Mouse (Mus musculus) midbrain, embryonic 14.5 days (tissue): Measurements from ENCODE around the gene Stub1. TPM values are rescaled to one million over a fixed set of nuclear protein-coding genes. Genes with fewer than 3 reads are reported as not detected.
"Not testable (repeated sequence)": the region's sequence is repeated elsewhere in the genome, so short reads cannot be mapped to it uniquely, and the experiment has no call there.

Source experiments
- ATAC-seq: fragments of 200-750 bp; cut with Nextera tagmentation; 2 replicates; pipeline ENCODE4 v1.8.0; 2017; ENCODE audit warnings: moderate number of reproducible peaks, moderate library complexity; ENCODE audit not compliant: low FRiP score, low TSS enrichment
- DNase-seq: peaks from one replicate; pipeline ENCODE4 v3.0.0-alpha.2; 2015
- H3K27ac ChIP-seq: fragments of 300-500 bp; sonication (generic); replicated peaks from 2 replicates; pipeline ENCODE4 v1.5.1; 2014; ENCODE audit warnings: mild to moderate bottlenecking, low read depth, low read length, moderate library complexity
- H3K27me3 ChIP-seq: fragments of 300-500 bp; sonication (generic); 2 replicates; pipeline ENCODE4 v1.6.1; 2014; ENCODE audit warnings: low read length, control low read depth, mixed read lengths; ENCODE audit not compliant: control insufficient read depth, insufficient read depth
- H3K36me3 ChIP-seq: fragments of 300-500 bp; sonication (generic); 2 replicates; pipeline ENCODE4 v1.6.1; 2014; ENCODE audit warnings: low read length, control low read depth; ENCODE audit not compliant: control insufficient read depth, insufficient read depth
- H3K4me1 ChIP-seq: fragments of 300-500 bp; sonication (generic); 2 replicates; pipeline ENCODE4 v1.6.1; 2014; ENCODE audit warnings: mild to moderate bottlenecking, antibody characterized with exemption, low read length, control low read depth; ENCODE audit not compliant: control insufficient read depth, insufficient read depth
- H3K4me2 ChIP-seq: fragments of 300-500 bp; sonication (generic); 2 replicates; pipeline ENCODE4 v1.6.1; 2014; ENCODE audit warnings: mild to moderate bottlenecking, low read length, moderate library complexity
- H3K4me3 ChIP-seq: fragments of 300-500 bp; sonication (generic); replicated peaks from 2 replicates; pipeline ENCODE4 v1.5.1; 2014; ENCODE audit warnings: low read depth, low read length
- H3K9ac ChIP-seq: fragments of 300-500 bp; sonication (generic); replicated peaks from 2 replicates; pipeline ENCODE4 v1.6.1; 2014; ENCODE audit warnings: mild to moderate bottlenecking, low read length, moderate library complexity
- H3K9me3 ChIP-seq: fragments of 300-500 bp; sonication (generic); 2 replicates; pipeline ENCODE4 v1.6.1; 2016; ENCODE audit warnings: low read length, control low read depth, mixed read lengths; ENCODE audit not compliant: control insufficient read depth
- WGBS: fragments of 180-500 bp; shearing (Covaris S2); extraction: QIAGEN DNeasy Blood & Tissue Kit; methylation state at CpG from one replicate; pipeline ENCODE4 v1.1.7; 2014; 5-methylcytosine and 5-hydroxymethylcytosine counted together
- polyA plus RNA-seq: library from polyadenylated mRNA; unstranded; fragments of >200 nt; fragmentation: Nextera tagmentation; extraction: Ambion mirVana; gene quantifications from 2 replicates; pipeline ENCODE4 v1.2.1, GENCODE M21; 2014

Stub1 gene
- polyA plus RNA-seq, 1 experiment from 2014 or later: 310 TPM

- DNase-seq (no peak), ATAC-seq (no peak)
- no peaks in the 10 kb centered on the region for H3K9me3 ChIP-seq
- peaks cover under 1% of the 10 kb centered on the region for H3K36me3 ChIP-seq
- no peak overlapping the region for H3K4me2 ChIP-seq
- WGBS: 83% methylated on average over 3 of the region's 3 CpGs
- no peaks in the 10 kb centered on the region for H3K27me3 ChIP-seq
- H3K9ac ChIP-seq: no peak overlapping the region
- peaks cover 26% of the 10 kb centered on the region for H3K4me1 ChIP-seq
- H3K4me3 ChIP-seq: no peak overlapping the region
- no peak overlapping the region for H3K27ac ChIP-seq
These were observed 39.5 kb upstream of the Stub1 start for GRCm38 (mm10) chr17:25872676-25873075.

DNA sequence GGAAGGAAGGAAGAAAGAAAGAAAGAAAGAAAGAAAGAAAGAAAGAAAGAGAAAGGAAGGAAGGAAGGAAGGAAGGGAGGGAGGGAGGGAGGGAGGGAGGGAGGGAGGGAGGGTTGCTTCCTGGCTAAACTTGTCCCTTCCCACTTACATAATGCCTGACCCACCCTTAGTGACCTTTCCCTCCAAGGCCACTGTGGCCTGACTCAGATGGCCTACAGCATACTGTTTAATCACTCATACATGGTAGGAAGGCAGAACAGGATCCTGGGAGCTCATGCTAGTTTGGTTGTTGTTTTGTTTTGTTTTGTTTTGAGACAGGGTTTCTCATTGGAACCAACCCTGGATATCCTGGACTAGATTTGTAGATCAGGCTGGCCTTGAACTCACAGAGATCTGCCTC, 38.4 kb upstream of the Stub1 start:
- H3K9ac ChIP-seq, ATAC-seq, H3K27me3 ChIP-seq, H3K4me3 ChIP-seq, H3K4me2 ChIP-seq, H3K27ac ChIP-seq, H3K9me3 ChIP-seq, H3K36me3 ChIP-seq, DNase-seq: not testable (repeated sequence)
- peaks cover 21% of the 10 kb centered on the region for H3K4me1 ChIP-seq

DNA sequence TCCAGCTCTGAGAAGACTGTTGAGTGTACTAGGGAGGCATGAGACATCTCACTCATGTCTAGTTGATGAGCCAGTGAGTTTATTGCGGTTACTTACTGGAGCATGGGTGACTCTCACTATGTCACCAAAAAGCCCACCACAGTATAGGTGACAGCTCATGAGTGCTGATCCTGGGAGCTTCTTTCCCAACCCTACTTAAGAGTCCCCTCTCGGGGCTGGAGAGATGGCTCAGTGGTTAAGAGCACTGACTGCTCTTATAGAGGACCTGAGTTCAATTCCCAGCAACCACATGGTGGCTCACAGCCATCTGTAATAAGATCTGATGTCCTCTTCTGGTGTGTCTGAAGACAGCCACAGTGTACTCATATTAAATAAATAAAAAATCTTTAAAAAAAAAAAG, 36.8 kb upstream of the Stub1 start:
- Histone ChIP-seq H3K27me3 (no peaks in the 10 kb centered on the region), H3K36me3 (no peaks in the 10 kb centered on the region), H3K9me3 (no peaks in the 10 kb centered on the region), H3K4me2 (no peak overlapping the region), H3K27ac (no peak overlapping the region), H3K4me3 (no peak overlapping the region), H3K4me1 (peaks cover 13% of the 10 kb centered on the region), H3K9ac (no peak overlapping the region)
- no peak for ATAC-seq
- 85% methylated on average over 2 of the region's 2 CpGs for WGBS
- DNase-seq: no peak

DNA sequence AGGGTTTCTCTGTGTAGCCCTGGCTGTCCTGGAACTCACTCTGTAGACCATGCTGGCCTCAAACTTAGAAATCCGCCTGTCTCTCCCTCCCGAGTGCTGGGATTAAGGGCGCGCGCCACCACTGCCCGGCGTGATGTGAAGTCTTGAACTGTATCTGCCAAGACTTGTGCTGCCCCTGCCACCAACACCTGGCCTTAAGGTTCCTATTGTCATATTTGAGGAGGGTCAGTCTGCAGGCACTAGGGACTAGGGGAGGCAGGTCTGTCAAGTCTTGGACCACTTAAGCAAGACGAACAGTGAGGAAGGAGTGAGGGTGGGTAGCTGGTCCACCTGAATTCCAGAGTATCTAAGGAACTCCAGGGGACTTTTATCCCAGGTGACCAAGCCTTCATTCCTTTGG, 36.3 kb upstream of the Stub1 start:
- ATAC-seq: no peak

DNA sequence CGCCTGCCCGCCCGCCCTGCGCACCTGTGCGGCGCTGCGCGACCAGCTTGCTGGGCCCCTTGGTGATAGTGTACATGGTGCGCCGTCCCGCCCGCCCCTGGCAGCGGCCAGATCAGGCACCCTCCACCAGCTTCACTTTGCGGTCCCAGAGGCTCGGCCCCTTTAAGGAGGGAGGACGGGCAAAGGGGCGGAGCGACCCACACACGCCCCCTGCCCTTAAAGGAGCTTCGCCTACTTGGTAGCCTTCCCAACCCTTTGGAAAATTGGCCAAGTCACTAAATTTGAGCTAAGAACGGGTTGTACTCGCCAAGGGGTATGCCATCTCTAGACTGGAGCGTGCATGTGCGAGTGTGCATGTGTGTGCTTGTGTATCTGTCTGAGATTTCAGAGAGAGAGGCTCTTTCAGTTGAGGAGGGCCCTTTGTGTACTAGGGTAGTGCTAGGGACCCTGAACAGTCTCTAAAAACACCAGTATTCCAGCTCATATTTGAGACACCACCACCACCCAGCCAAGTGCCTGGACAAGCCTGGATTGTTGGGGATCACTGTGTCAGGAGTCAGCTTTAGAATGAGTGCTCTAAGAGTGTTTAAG, 35.5 kb upstream of the Stub1 start, which contains the start of gene Mcrip2:
Mcrip2 (minus strand) TSS at position 164 of the 591 bp plus-strand sequence.
- 0% methylated on average over 24 of the region's 24 CpGs for WGBS
- H3K4me2 ChIP-seq: peak within 1 kb of the TSS; percentile 98
- H3K4me3 ChIP-seq: peak within 1 kb of the TSS; percentile 79
- peak within 1 kb of the TSS; percentile 52 for H3K27ac ChIP-seq
- H3K36me3 ChIP-seq: no peaks in the 10 kb centered on the region
- H3K4me1 ChIP-seq: peaks cover 5% of the 10 kb centered on the region; the same call in 1 of the 2 replicates
- no peaks in the 10 kb centered on the region for H3K9me3 ChIP-seq
- DNase-seq: peak; percentile 90
- H3K9ac ChIP-seq: peak within 1 kb of the TSS; percentile 70
- H3K27me3 ChIP-seq: no peaks in the 10 kb centered on the region
- ATAC-seq: peak; percentile 85

More for the DNA sequence above, 36.3 kb upstream of the Stub1 start:
- Histone ChIP-seq H3K27ac (no peak overlapping the region), H3K36me3 (no peaks in the 10 kb centered on the region), H3K4me2 (no peak overlapping the region), H3K9me3 (no peaks in the 10 kb centered on the region), H3K4me3 (no peak overlapping the region), H3K4me1 (peaks cover 12% of the 10 kb centered on the region), H3K9ac (no peak overlapping the region), H3K27me3 (no peaks in the 10 kb centered on the region)
- WGBS: 90% methylated on average over 8 of the region's 8 CpGs
- no peak for DNase-seq

DNA sequence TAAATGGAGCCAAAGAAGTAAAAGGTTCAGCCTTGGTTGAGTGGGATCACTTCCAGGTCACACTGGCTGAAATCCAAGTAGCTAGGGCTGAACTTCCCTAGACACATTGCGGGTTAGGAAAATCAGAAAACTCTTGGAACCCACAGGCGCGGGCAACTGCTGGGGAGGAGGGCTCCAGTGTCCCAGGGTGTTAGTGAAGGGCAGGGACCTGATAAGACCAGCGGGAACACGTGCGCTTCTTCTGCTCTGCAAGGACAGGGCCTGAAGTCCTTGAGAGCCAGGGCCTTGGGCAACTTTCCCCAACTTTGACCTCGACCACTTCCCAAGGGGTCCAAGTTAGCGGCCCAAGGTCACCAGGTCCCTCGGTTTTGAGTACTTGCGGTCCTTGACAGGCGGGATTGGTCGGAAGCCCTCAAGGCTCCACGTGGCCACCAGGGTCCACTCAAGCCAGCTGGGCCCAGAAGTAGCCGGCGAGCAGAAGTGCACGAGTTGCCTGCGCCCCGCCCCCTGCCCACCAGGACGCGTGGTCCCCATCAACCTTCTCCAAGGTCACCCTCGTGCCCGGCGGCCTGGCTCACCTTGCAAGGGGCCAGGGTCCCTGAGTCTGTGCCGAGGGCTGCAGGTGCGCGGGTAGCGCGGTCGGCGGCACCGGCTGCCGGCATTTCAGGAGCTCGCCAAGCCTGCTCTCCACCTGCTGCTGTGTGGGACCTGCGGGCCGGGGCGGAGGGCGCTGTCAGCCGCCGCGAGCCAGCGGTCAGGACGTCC, 34.8 kb upstream of the Stub1 start:
- Histone ChIP-seq H3K27me3 (no peaks in the 10 kb centered on the region), H3K4me3 (peak overlapping the region; percentile 79), H3K9me3 (no peaks in the 10 kb centered on the region), H3K4me1 (peaks cover 5% of the 10 kb centered on the region; the same call in 1 of the 2 replicates), H3K4me2 (peak overlapping the region; percentile 98), H3K36me3 (no peaks in the 10 kb centered on the region), H3K9ac (peak overlapping the region; percentile 70), H3K27ac (peak overlapping the region; percentile 52)
- peak; percentile 58 for ATAC-seq
- DNase-seq: peak; percentile 26
- 1% methylated on average over 42 of the region's 42 CpGs for WGBS

GRCm38 (mm10) chr17:25867509-25867835, 34.3 kb upstream of the Stub1 start:
- no peak overlapping the region for H3K27ac ChIP-seq
- H3K27me3 ChIP-seq: no peaks in the 10 kb centered on the region
- ATAC-seq: no peak
- H3K9me3 ChIP-seq: no peaks in the 10 kb centered on the region
- no peaks in the 10 kb centered on the region for H3K36me3 ChIP-seq
- peak overlapping the region; percentile 79 for H3K4me3 ChIP-seq
- H3K9ac ChIP-seq: no peak overlapping the region
- H3K4me2 ChIP-seq: peak overlapping the region; percentile 98
- DNase-seq: no peak
- H3K4me1 ChIP-seq: peaks cover 5% of the 10 kb centered on the region; the same call in 1 of the 2 replicates
- 17% methylated on average over 7 of the region's 7 CpGs for WGBS

- 92% methylated on average over 3 of the region's 3 CpGs for WGBS
- H3K4me2 ChIP-seq: no peak overlapping the region
- no peak overlapping the region for H3K27ac ChIP-seq
These were observed 33.0 kb upstream of the Stub1 start for GRCm38 (mm10) chr17:25866172-25866571.

DNA sequence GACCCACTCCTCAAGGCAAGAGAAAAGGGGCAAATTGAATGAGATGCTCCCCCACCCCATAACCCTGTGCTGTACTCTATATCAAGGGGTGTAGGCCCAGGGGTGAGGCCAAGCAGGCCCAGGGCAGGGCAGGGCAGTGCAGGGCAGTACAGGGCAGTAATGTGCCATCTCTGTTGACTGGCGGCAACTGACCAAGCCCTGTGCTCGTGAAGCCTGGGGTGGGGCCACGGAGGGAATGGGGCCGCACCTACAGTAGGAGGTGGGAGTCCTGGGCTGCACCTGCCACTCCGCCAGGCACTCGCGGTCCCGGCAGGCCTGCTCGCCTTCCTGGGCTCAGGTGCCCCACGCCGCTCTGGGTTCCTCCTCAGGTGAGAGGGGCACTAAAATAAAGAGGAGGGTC, 32.1 kb upstream of the Stub1 start:
- WGBS: 94% methylated on average over 11 of the region's 11 CpGs

More at GRCm38 (mm10) chr17:25866172-25866571, 33.0 kb upstream of the Stub1 start:
- Histone ChIP-seq H3K36me3 (no peaks in the 10 kb centered on the region), H3K4me1 (peaks cover 10% of the 10 kb centered on the region), H3K9me3 (no peaks in the 10 kb centered on the region), H3K4me3 (no peak overlapping the region), H3K27me3 (no peaks in the 10 kb centered on the region), H3K9ac (no peak overlapping the region)
- ATAC-seq (no peak), DNase-seq (no peak)

More for the DNA sequence above, 32.1 kb upstream of the Stub1 start:
- Histone ChIP-seq H3K9me3 (no peaks in the 10 kb centered on the region), H3K27ac (no peak overlapping the region), H3K9ac (no peak overlapping the region), H3K4me2 (no peak overlapping the region), H3K36me3 (no peaks in the 10 kb centered on the region), H3K27me3 (no peaks in the 10 kb centered on the region), H3K4me1 (peaks cover 18% of the 10 kb centered on the region), H3K4me3 (no peak overlapping the region)
- no peak for DNase-seq
- no peak for ATAC-seq
